Mouse (Mus musculus) embryonic fibroblast, embryonic 13.5 days (primary cell): ENCODE measurements at regions not wholly inside any gene's neighbourhood (a gene's known extent, or its start where the extent isn't known, plus 50 kb on each side); places are given as distances from the start of the nearest gene placed in this dataset.
A peak's percentile ranks its signal among the peaks of the same experiment; 100 is the strongest.

Experiments used
- H3K27ac ChIP-seq: 2 replicates; pipeline ENCODE4 v1.5.1; 2012; ENCODE audit warnings: low read length, control low read depth, inconsistent platforms; ENCODE audit not compliant: insufficient read depth
- H3K4me1 ChIP-seq: 2 replicates; pipeline ENCODE4 v1.6.1; 2011; ENCODE audit warnings: low read length; ENCODE audit not compliant: control insufficient read depth, insufficient read depth
- H3K4me3 ChIP-seq: 2 replicates; pipeline ENCODE4 v1.5.1; 2011; ENCODE audit warnings: mild to moderate bottlenecking, control low read depth, low read length; ENCODE audit not compliant: insufficient read depth
- CTCF ChIP-seq: IDR thresholded peaks from 2 replicates; pipeline ENCODE4 v1.5.1; 2011; ENCODE audit warnings: mild to moderate bottlenecking, control low read depth, low read length, moderate library complexity, borderline replicate concordance; ENCODE audit not compliant: insufficient read depth
- POLR2A ChIP-seq: IDR thresholded peaks from 2 replicates; pipeline ENCODE4 v1.6.1; 2011; ENCODE audit warnings: low read depth, mild to moderate bottlenecking, control low read depth, low read length, moderate library complexity

- no peak overlapping the region for H3K27ac ChIP-seq
- no peak overlapping the region for H3K4me3 ChIP-seq
- TF ChIP-seq POLR2A = no peak
- no peak for TF ChIP-seq CTCF
Observed at GRCm38 (mm10) chr2:147961633-147962032, 85.1 kb downstream of the Foxa2 start.

GRCm38 (mm10) chr2:147954183-147954582, 92.6 kb downstream of the Foxa2 start:
- TF ChIP-seq CTCF = no peak
- no peak for TF ChIP-seq POLR2A
- Histone ChIP-seq H3K4me1 (no peaks in the 10 kb centered on the region), H3K27ac (no peak overlapping the region), H3K4me3 (no peak overlapping the region)

More at GRCm38 (mm10) chr2:147961633-147962032, 85.1 kb downstream of the Foxa2 start:
- H3K4me1 ChIP-seq = no peaks in the 10 kb centered on the region

- Histone ChIP-seq H3K4me3 (no peak overlapping the region), H3K4me1 (no peaks in the 10 kb centered on the region), H3K27ac (no peak overlapping the region)
- TF ChIP-seq CTCF (no peak), POLR2A (no peak)
Observed at GRCm38 (mm10) chr2:147951233-147951632, 95.5 kb downstream of the Foxa2 start.

GRCm38 (mm10) chr2:147944171-147945040, 102.4 kb downstream of the Foxa2 start:
- H3K4me1 ChIP-seq = no peaks in the 10 kb centered on the region
- H3K27ac ChIP-seq = no peak overlapping the region
- no peak overlapping the region for H3K4me3 ChIP-seq
- TF ChIP-seq POLR2A (no peak), CTCF (no peak)

- Histone ChIP-seq H3K27ac (no peak overlapping the region), H3K4me3 (no peak overlapping the region), H3K4me1 (no peaks in the 10 kb centered on the region)
- no peak for TF ChIP-seq POLR2A
- no peak for TF ChIP-seq CTCF
Observed at GRCm38 (mm10) chr2:147942591-147942990, 104.2 kb downstream of the Foxa2 start.

- Histone ChIP-seq H3K27ac (no peak overlapping the region), H3K4me3 (no peak overlapping the region), H3K4me1 (no peaks in the 10 kb centered on the region)
- TF ChIP-seq POLR2A (no peak), CTCF (no peak)
Observed at GRCm38 (mm10) chr2:147941319-147941718, 105.5 kb downstream of the Foxa2 start.

- TF ChIP-seq CTCF = no peak
- no peak for TF ChIP-seq POLR2A
Observed at GRCm38 (mm10) chr2:147932494-147932893, 114.3 kb downstream of the Foxa2 start.

GRCm38 (mm10) chr2:147929031-147929711, 117.6 kb downstream of the Foxa2 start:
- Histone ChIP-seq H3K4me3 (no peak overlapping the region), H3K4me1 (peaks cover 10% of the 10 kb centered on the region), H3K27ac (no peak overlapping the region)
- TF ChIP-seq POLR2A (no peak), CTCF (no peak)

More at GRCm38 (mm10) chr2:147932494-147932893, 114.3 kb downstream of the Foxa2 start:
- Histone ChIP-seq H3K4me3 (no peak overlapping the region), H3K27ac (no peak overlapping the region), H3K4me1 (peaks cover 10% of the 10 kb centered on the region)

- TF ChIP-seq POLR2A = no peak
- TF ChIP-seq CTCF = no peak
Observed at GRCm38 (mm10) chr2:147927792-147928670, 118.7 kb downstream of the Foxa2 start.

GRCm38 (mm10) chr2:147926861-147927260, 119.9 kb downstream of the Foxa2 start:
- TF ChIP-seq CTCF (no peak), POLR2A (no peak)

More at GRCm38 (mm10) chr2:147927792-147928670, 118.7 kb downstream of the Foxa2 start:
- H3K4me1 ChIP-seq = peaks cover 10% of the 10 kb centered on the region
- H3K27ac ChIP-seq = peak overlapping the region; percentile 62; the same call in 1 of the 2 replicates
- no peak overlapping the region for H3K4me3 ChIP-seq

More at GRCm38 (mm10) chr2:147926861-147927260, 119.9 kb downstream of the Foxa2 start:
- no peak overlapping the region for H3K27ac ChIP-seq
- H3K4me3 ChIP-seq = no peak overlapping the region
- peaks cover 10% of the 10 kb centered on the region for H3K4me1 ChIP-seq
